Mouse (Mus musculus) neural tube, embryonic 12.5 days (tissue): Measurements from ENCODE around the gene Prkce. TPM values are rescaled to one million over a fixed set of nuclear protein-coding genes. Genes with fewer than 3 reads are reported as not detected.

Experiments used
- ATAC-seq: fragments of 200-750 bp; cut with Nextera tagmentation; 2 replicates; pipeline ENCODE4 v1.8.0; 2017; ENCODE audit warnings: low read depth, mild to moderate bottlenecking, moderate TSS enrichment, moderate library complexity; ENCODE audit not compliant: low FRiP score
- H3K27ac ChIP-seq: fragments of 300-500 bp; sonication (generic); 2 replicates; pipeline ENCODE4 v1.5.1; 2016
- H3K27me3 ChIP-seq: fragments of 300-500 bp; sonication (generic); replicated peaks from 2 replicates; pipeline ENCODE4 v1.6.1; 2016; ENCODE audit warnings: mild to moderate bottlenecking
- H3K36me3 ChIP-seq: fragments of 300-500 bp; sonication (generic); 2 replicates; pipeline ENCODE4 v1.6.1; 2016; ENCODE audit warnings: mild to moderate bottlenecking
- H3K4me1 ChIP-seq: fragments of 300-500 bp; sonication (generic); 2 replicates; pipeline ENCODE4 v1.6.1; 2016
- H3K4me2 ChIP-seq: fragments of 300-500 bp; sonication (generic); replicated peaks from 2 replicates; pipeline ENCODE4 v1.6.1; 2016; ENCODE audit warnings: mild to moderate bottlenecking
- H3K4me3 ChIP-seq: fragments of 300-500 bp; sonication (generic); 2 replicates; pipeline ENCODE4 v1.5.1; 2016
- H3K9ac ChIP-seq: fragments of 300-500 bp; sonication (generic); 2 replicates; pipeline ENCODE4 v1.6.1; 2016; ENCODE audit warnings: mild to moderate bottlenecking
- H3K9me3 ChIP-seq: fragments of 300-500 bp; sonication (generic); 2 replicates; pipeline ENCODE4 v1.6.1; 2016; ENCODE audit warnings: mild to moderate bottlenecking
- WGBS: fragments of 180-500 bp; shearing (Covaris S2); methylation state at CpG from one replicate; pipeline ENCODE4 v1.1.7; 2016; 5-methylcytosine and 5-hydroxymethylcytosine counted together
- polyA plus RNA-seq: library from polyadenylated mRNA; unstranded; fragments of >200 nt; fragmentation: Nextera tagmentation; extraction: Ambion mirVana; gene quantifications from 2 replicates; pipeline ENCODE4 v1.2.1, GENCODE M21; 2016

Gene Prkce
- polyA plus RNA-seq, 1 experiment from 2014 or later: 20.7 TPM

DNA sequence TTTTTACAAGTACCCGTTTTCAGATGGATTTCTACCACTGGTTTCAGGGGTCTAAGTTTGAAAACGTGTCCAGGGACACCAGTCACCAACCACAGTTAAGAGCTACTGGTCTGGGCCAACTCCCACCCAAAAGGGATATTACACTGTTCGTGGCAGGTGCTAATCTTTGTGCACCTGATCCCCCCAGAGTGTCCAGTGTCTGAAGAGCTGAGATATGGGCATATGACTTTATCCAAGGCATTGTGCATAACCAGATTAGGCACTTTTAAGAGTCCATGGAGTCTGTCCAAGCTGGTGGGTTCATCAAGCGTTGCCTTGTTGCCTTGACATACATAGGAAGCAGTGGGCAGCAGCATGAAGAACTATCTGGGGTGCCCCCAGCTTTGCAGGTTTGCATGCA, 254.4 kb downstream of the Prkce start:
- Histone ChIP-seq H3K4me3 (no peak overlapping the region), H3K4me1 (peaks cover 8% of the 10 kb centered on the region), H3K9me3 (no peaks in the 10 kb centered on the region), H3K4me2 (no peak overlapping the region), H3K27ac (no peak overlapping the region), H3K9ac (no peak overlapping the region), H3K27me3 (no peaks in the 10 kb centered on the region), H3K36me3 (no peaks in the 10 kb centered on the region)
- no peak for ATAC-seq
- WGBS: 91% methylated on average over 4 of the region's 4 CpGs

DNA sequence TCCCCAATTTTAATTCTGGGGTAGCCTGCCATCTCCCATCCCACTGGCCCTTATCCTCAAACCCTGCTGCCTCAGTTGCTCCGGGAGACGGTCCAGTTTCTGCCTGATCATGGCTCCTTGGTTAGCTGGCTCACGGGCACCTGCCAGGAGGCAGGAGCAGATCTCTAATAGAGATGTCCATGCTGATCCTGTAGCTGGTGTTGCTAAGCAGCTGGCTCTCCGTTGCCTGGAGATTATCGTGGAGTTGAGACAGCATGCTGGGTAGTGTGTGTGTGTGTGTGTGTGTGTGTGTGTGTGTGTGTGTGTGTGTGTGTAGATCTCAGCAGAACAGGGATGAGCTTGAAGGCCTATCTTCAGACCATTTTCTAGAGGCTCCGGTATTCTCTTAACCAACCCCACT, 262.3 kb downstream of the Prkce start:
- Histone ChIP-seq H3K27me3 (no peaks in the 10 kb centered on the region), H3K4me3 (no peak overlapping the region), H3K36me3 (no peaks in the 10 kb centered on the region), H3K9me3 (no peaks in the 10 kb centered on the region), H3K9ac (no peak overlapping the region), H3K27ac (no peak overlapping the region), H3K4me1 (no peaks in the 10 kb centered on the region), H3K4me2 (no peak overlapping the region)
- ATAC-seq: no peak
- 89% methylated on average over 6 of the region's 6 CpGs for WGBS

DNA sequence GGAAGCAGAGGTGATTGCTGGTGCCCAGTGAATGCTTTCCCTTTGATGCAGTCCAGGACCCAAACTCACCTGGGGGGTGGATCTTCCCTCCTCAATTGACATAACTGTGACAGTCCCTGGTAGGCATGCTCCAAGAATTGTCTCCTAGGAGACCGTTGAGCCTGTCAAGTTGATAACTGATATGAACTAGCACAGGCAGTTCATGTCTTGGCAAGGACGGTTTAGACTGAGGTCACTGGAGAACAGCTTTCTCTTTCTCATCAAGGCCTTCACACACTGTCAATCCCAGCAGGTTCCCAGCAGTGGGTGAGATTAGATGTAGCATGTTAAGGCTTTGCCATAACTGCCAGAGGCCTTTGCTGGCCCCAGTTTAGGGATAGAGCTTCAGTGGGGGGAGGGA, 265.5 kb downstream of the Prkce start:
- Histone ChIP-seq H3K4me3 (no peak overlapping the region), H3K27me3 (no peaks in the 10 kb centered on the region), H3K9me3 (no peaks in the 10 kb centered on the region), H3K27ac (no peak overlapping the region), H3K36me3 (no peaks in the 10 kb centered on the region), H3K9ac (no peak overlapping the region), H3K4me1 (no peaks in the 10 kb centered on the region), H3K4me2 (no peak overlapping the region)
- WGBS: 80% methylated on average over 2 of the region's 2 CpGs
- ATAC-seq: no peak

DNA sequence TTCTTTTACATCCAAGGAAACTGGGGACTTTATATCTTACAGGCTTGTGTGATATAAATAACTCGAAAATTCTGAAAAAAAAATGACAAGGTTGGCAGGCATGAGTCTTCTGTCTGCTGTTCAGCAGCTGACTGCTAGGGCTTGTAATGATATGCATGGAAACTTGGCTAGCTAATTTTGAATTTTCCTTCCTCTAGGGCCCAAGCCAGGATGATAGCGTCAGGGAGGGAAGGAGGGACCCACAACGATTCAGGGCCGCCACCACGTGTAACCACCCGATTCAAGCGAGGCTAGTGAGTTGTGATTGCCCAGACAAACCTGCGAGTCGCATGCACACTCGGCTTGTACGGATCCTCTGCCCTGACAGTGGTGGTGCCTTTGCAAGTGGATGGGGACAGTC, 266.2 kb downstream of the Prkce start:
- H3K9me3 ChIP-seq: no peaks in the 10 kb centered on the region
- no peaks in the 10 kb centered on the region for H3K36me3 ChIP-seq
- H3K27ac ChIP-seq: no peak overlapping the region
- no peak overlapping the region for H3K4me3 ChIP-seq
- WGBS: 92% methylated on average over 11 of the region's 11 CpGs
- no peak overlapping the region for H3K4me2 ChIP-seq
- H3K9ac ChIP-seq: no peak overlapping the region
- no peaks in the 10 kb centered on the region for H3K27me3 ChIP-seq
- ATAC-seq: no peak
- no peaks in the 10 kb centered on the region for H3K4me1 ChIP-seq

DNA sequence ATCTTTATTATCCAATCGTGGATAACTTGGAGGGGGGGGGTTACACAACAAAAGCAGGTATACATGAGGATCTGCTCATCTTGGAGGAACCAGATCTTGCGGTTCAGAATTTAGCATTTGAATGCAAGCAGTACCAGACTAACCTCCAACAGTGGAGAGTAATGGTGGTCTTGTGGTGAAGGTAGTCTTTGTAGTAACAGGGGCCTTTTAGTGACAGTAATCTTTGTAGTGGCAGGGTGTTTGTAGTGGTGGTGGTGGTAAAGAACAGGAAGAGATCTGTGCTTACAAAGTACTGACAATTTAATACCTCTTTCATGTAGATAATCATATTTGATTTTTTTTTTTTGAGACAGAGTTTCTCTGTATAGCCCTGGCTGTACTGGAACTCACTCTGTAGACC, 267.2 kb downstream of the Prkce start:
- no peak overlapping the region for H3K27ac ChIP-seq
- WGBS: 62% methylated on average over 2 of the region's 2 CpGs
- no peak overlapping the region for H3K9ac ChIP-seq
- H3K4me1 ChIP-seq: no peaks in the 10 kb centered on the region
- no peak overlapping the region for H3K4me3 ChIP-seq
- ATAC-seq: no peak
- H3K4me2 ChIP-seq: no peak overlapping the region
- H3K27me3 ChIP-seq: no peaks in the 10 kb centered on the region
- no peaks in the 10 kb centered on the region for H3K9me3 ChIP-seq
- no peaks in the 10 kb centered on the region for H3K36me3 ChIP-seq

DNA sequence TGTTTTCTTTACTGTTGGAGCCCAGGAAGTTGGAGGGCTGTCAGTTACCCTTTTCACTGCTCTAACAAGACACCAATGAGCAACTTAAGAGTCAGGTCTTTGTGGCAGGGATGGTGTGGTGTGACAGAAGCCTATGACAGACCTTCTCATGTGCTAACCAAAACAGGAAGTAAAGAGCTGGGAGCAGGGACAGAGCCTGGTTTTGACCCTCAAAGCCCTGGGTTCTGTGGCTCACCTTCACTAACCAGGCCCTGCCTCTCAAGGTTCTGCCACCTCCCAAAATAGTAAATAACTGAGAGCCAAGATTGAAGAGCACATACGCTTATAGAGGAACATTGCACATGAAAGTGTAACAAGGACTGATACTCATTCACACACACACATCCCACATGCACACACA, 268.0 kb downstream of the Prkce start:
- H3K36me3 ChIP-seq: no peaks in the 10 kb centered on the region
- no peaks in the 10 kb centered on the region for H3K4me1 ChIP-seq
- no peak overlapping the region for H3K9ac ChIP-seq
- no peak overlapping the region for H3K27ac ChIP-seq
- no peak overlapping the region for H3K4me2 ChIP-seq
- WGBS: 100% methylated on average over 1 of the region's 1 CpGs
- no peak for ATAC-seq
- H3K4me3 ChIP-seq: no peak overlapping the region
- no peaks in the 10 kb centered on the region for H3K27me3 ChIP-seq
- no peaks in the 10 kb centered on the region for H3K9me3 ChIP-seq

DNA sequence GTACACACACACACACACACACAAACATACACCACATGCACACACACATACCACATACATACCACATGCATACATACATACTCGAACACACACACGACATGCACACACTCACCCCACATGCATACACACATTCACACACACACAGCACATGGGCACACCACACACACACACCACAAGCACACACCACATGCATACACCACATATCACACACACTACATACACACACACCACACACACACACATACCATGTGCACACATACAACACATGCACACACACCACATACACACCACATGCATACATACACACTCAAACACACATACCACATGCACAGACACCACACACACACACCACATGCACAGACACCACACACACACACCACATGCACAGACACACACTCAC, 268.4 kb downstream of the Prkce start:
- ATAC-seq: no peak
- H3K27me3 ChIP-seq: no peaks in the 10 kb centered on the region
- WGBS: 96% methylated on average over 2 of the region's 2 CpGs
- H3K27ac ChIP-seq: no peak overlapping the region
- no peaks in the 10 kb centered on the region for H3K9me3 ChIP-seq
- H3K4me3 ChIP-seq: no peak overlapping the region
- no peaks in the 10 kb centered on the region for H3K36me3 ChIP-seq
- H3K9ac ChIP-seq: no peak overlapping the region
- H3K4me2 ChIP-seq: no peak overlapping the region
- no peaks in the 10 kb centered on the region for H3K4me1 ChIP-seq

DNA sequence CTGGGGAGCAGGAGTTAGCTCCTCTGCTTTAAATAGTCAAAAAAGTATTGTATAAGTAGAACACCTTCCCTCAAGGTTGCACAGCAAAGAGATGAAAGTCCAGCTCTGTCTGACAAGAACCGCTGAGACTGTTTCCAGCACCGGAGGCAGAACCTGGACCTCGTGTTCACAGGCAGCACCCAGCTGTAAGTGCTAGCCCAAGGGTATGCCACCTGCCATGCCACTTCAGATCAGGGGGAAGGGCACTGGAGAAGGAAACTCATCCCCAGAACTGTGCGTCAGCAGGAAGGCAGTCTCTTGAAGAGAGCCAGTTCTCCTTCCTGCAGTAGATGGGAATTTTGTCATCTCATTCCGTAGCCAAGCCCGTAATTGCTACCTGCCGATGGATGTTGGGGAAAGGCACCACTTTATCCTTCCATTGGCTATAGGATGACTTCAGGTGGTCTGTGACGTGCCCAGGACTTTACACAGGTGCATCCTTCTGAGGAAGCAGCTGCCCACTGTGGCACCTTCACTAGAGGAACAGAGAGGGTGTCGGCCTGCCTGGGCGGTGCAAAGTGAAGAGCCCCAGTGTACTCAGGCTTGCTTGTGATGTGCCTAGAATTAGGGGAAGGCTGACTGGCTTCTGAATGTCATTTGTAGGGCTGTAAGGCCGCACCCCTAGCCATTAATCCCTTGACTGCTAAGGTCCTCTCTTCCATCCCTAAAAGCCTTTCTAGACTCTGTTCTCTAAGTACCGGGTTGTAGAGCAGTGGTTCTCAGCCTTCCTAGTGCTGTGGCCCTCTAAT, 269.2 kb downstream of the Prkce start:
- no peak for ATAC-seq
- Histone ChIP-seq H3K9ac (no peak overlapping the region), H3K4me3 (no peak overlapping the region), H3K27ac (no peak overlapping the region), H3K36me3 (no peaks in the 10 kb centered on the region), H3K4me1 (no peaks in the 10 kb centered on the region), H3K4me2 (no peak overlapping the region), H3K9me3 (no peaks in the 10 kb centered on the region), H3K27me3 (no peaks in the 10 kb centered on the region)
- WGBS: 93% methylated on average over 12 of the region's 12 CpGs

DNA sequence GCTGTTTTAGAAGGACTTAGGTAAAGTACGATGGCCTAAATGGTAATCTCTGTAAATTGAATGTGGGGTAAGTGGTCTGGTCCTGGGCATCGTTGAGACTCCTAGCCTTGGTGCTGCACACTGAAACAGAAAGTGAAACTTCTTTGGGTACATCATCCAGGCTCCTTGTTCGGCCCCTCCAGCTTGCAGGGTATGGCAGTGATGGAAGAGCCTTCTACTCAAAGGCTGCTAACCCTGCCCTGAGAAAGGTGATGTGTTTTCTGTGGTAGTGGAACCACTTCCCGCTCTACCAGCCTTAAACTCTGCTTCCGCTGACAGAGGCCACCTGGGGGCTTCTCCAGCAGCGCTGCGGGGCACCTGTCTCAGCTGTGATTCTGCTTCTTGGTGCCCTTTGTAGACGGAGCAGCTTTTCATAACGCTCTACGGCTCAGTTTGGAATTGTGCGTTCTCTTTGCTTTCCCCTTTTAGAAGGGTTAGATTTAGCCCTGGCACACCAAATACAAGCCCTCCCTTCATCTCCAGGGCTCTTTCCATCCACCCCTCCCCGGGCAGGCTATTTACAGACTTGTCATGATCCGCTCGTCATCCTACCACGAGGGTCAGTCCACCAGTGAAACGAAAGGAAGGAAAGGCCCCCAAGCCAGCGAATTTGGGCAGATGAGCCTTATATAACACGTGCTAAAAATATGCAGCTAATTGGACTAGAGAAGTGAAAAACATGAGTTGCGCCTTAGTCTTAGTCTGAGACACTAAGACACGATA, 270.1 kb downstream of the Prkce start:
- no peak overlapping the region for H3K9ac ChIP-seq
- no peaks in the 10 kb centered on the region for H3K36me3 ChIP-seq
- H3K27ac ChIP-seq: no peak overlapping the region
- no peaks in the 10 kb centered on the region for H3K9me3 ChIP-seq
- ATAC-seq: no peak
- H3K27me3 ChIP-seq: no peaks in the 10 kb centered on the region
- no peak overlapping the region for H3K4me2 ChIP-seq
- no peaks in the 10 kb centered on the region for H3K4me1 ChIP-seq
- H3K4me3 ChIP-seq: no peak overlapping the region
- 83% methylated on average over 20 of the region's 20 CpGs for WGBS

DNA sequence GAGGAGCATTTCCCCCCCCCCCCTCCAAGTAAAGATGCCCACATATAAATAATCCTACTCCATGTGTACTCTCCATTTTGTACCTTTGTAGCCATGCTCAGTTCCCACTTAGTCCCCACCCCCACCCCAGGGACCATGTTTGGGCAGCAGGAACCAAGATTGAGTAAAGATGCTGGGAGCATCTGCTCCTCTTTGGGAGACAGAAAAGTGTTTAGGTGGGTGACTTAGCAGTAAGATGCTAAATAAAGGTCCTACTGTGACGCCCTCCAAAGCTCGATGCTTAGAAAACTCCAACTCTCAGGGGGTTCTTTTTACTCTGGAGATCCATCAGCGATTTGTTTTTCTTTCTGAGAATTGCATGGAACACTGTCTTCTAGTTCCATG, 270.7 kb downstream of the Prkce start:
- no peaks in the 10 kb centered on the region for H3K9me3 ChIP-seq
- no peak overlapping the region for H3K27ac ChIP-seq
- H3K27me3 ChIP-seq: no peaks in the 10 kb centered on the region
- 87% methylated on average over 3 of the region's 3 CpGs for WGBS
- H3K4me2 ChIP-seq: no peak overlapping the region
- H3K4me1 ChIP-seq: no peaks in the 10 kb centered on the region
- H3K9ac ChIP-seq: no peak overlapping the region
- no peak for ATAC-seq
- H3K4me3 ChIP-seq: no peak overlapping the region
- H3K36me3 ChIP-seq: no peaks in the 10 kb centered on the region

DNA sequence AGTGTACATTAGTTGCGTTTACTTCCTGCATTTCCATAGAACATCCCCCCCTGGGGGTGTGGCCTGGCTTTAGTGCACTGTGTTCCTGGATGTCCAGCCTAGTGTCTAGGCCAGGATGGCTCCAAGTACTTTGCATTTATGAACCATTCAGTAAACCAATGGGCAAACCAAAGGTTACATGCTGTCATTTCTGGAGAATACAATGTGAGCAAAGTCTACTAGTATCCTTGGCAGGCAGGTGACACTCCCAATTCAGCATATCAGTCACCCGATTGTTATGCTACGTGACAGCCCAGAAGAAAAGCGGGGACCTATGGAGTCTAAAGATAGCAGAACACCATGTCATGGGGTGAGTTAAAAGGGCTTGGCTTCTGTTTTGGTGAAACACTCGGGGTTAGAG, 271.2 kb downstream of the Prkce start:
- Histone ChIP-seq H3K4me3 (no peak overlapping the region), H3K36me3 (no peaks in the 10 kb centered on the region), H3K27ac (no peak overlapping the region), H3K27me3 (no peaks in the 10 kb centered on the region), H3K4me1 (no peaks in the 10 kb centered on the region), H3K9ac (no peak overlapping the region), H3K4me2 (no peak overlapping the region), H3K9me3 (no peaks in the 10 kb centered on the region)
- 86% methylated on average over 5 of the region's 5 CpGs for WGBS
- ATAC-seq: no peak

DNA sequence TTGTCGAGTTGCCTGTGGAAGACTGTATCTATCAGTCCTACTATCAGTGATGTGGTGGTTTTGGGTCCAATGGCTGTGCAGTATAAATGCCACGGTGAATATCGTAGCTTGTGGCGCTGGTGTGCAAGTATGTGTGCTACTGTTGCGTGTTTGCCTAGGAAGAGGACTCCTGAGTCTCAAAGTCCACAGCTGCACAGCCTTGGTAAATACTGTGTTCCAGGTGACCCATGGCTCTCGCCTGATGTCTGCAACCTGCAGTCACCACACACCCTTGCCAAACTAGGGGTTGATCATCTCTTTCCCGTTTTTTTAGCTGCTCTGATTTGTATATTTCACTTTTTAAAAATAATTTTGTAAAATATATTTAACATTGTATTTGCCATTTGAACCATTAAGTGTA, 273.5 kb downstream of the Prkce start:
- Histone ChIP-seq H3K36me3 (no peaks in the 10 kb centered on the region), H3K4me1 (peaks cover 9% of the 10 kb centered on the region), H3K27me3 (no peaks in the 10 kb centered on the region), H3K27ac (no peak overlapping the region), H3K4me3 (no peak overlapping the region), H3K9ac (no peak overlapping the region), H3K4me2 (no peak overlapping the region), H3K9me3 (no peaks in the 10 kb centered on the region)
- no peak for ATAC-seq
- 93% methylated on average over 7 of the region's 7 CpGs for WGBS

DNA sequence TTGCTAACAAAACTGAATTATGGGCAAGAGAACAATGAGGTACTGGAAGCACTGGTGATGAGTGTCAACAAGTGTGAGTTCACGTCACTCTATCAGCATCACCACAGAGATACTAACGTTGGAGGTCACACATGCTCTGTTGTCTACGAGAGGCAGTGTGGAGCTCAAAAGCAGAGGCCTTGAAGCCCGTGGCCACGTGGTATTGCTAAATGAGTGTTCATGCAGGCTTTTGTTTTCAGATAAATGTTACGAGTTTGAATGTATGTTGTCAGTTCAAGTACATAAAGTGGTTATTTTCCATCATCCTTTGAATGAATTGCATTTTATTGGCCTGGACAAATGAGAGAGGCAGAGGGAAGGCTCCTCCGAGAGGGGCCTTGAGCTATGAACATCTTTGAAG, 276.3 kb downstream of the Prkce start:
- Histone ChIP-seq H3K27ac (no peak overlapping the region), H3K36me3 (no peaks in the 10 kb centered on the region), H3K4me1 (peaks cover 9% of the 10 kb centered on the region), H3K9ac (no peak overlapping the region), H3K4me2 (no peak overlapping the region), H3K9me3 (no peaks in the 10 kb centered on the region), H3K27me3 (no peaks in the 10 kb centered on the region), H3K4me3 (no peak overlapping the region)
- 83% methylated on average over 7 of the region's 7 CpGs for WGBS
- ATAC-seq: no peak
